Mouse (Mus musculus) mesoderm, embryonic 11.5 days (tissue): Measurements from ENCODE around the gene Clic4.
"Not testable (repeated sequence)": the region's sequence is repeated elsewhere in the genome, so short reads cannot be mapped to it uniquely, and the experiment has no call there.

Source experiments
- DNase-seq: peaks from one replicate; pipeline ENCODE4 v3.0.0-alpha.2; 2012; ENCODE audit warnings: low read depth, low spot score

Clic4 gene

DNA sequence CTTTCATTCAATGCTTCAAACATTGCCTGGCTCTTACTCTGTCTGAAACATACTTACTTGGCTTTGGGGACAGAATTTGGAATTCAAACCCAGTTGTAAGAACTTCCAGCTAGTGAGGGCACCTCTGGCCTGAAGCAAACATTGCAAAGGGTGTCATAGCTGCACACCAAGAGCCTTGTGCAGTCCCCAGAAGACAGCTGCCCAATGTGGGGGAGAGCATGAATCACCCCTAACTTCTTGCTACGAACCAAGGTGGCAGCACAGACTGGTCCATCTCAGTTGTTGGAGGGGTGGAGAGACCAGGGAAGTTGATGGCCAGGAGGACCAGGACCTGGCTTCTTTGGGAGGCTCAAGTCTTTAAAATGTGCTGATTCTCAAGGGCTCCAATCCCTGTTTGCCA, 81.4 kb downstream of the Clic4 start:
- DNase-seq: no peak

DNA sequence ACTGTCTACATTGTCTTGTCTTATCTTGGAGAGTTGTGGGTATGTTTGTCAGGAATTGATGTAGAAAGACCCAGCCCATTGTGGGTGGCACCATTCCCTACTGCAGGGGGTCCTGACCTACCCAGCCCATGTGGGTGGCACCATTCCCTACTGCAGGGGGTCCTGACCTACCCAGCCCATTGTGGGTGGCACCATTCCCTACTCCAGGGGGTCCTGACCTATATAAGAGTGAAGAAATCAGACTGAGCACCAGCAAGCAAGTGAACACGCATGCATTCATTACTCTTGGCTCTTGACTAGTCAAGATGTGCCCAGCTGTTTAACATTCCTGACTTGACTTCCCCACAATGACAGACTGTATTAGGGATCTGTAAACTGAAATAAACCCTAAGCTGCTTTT, 82.2 kb downstream of the Clic4 start:
- DNase-seq: no peak

DNA sequence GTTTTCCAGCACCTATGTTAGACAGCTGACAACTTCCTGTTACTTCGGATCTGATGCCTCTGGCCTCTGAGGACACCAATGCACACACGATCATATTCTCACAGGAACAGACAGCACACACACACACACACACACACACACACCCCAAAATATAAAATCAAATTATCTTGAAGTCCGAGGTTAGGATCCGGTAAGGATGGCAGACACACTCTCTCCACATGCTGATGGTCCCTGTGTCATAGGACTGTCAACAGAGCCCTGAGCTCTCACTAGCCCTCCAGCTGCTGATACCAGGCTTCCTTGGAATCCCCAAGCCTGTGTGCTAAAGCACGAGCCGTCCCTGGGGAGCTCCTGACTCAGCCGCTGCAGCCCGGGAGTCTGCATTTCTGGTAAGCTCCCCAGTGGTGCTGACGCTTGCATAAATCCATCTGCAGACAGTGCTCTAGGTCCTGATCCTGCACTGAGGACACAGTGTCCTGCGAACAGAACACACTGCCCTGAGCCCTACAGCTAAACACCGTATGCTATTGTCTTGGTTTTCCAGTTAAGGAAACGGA, 83.1 kb downstream of the Clic4 start:
- DNase-seq: no peak

DNA sequence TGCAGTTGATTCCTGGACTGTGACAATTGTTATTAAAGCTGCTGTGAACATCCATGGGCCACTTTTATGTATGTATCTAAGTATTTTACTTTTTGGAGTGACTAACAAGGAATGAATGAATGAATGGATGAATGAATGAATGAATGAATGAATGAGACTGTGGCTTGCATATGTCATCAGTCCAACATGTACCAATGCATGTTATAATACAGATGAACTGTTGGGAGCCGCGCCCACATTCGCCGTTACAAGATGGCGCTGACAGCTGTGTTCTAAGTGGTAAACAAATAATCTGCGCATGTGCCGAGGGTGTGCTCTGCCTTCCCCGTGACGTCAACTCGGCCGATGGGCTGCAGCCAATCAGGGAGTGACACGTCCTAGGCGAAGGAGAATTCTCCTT, 88.3 kb downstream of the Clic4 start:
- DNase-seq: not testable (repeated sequence)

DNA sequence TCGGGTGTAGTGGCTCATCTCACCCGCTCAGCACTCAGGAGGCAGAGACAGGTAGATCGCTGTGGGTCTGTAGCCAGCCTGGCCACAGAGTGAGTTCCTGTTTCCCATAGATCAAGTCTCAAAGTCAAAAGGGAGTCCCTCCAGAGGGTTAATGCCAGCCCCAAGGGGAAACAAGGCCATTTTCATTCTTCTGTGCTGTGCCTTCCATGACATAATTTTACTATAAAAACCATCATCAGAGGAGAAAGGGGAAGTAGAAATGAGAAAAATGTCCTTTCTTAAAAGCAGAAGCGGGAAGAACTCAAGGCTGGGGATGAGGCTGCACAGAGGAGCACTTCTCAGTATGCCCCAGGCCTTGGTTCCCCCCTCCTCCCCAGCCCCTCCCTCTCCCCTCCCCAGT, 90.8 kb downstream of the Clic4 start:
- no peak for DNase-seq

DNA sequence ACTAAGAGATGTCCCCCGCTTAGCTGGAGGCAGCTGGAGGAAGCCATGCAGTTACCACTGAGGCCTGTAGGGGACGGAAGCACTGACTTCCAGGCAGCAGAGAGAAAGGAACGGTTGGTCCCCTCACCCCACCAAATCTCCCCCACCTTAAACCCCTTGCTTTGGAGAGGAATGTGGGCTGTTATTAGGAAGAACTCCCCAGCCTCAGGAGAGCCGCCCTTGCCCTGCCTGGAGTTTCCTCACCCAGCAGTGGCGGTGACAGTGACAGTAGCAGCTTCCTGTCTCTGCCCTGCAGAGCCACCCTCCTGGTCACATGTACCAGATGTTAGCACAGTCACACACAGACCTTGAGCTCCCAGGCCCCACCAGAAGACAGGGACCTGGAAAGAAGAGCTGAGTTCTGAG, 93.5 kb downstream of the Clic4 start:
- DNase-seq: no peak

DNA sequence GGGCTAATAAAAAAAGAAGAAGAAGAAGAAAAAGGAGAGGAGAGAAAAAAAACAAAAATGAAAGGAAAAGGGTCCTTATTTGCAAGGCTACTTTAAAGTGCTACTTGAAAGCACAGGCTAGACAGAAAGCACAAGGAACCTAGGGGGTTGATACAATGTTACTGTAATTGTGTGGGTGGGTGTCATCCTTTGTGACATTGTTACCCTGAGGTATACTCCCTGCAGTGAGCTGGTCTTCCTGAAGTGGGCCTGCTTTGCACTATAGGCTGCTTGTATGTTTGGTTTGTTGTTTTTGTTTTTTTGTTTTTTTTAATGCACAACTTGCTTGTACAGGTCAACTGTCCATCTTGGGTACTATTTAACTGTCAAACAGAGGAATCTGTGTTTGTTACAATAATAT, 95.0 kb downstream of the Clic4 start:
- DNase-seq: no peak

DNA sequence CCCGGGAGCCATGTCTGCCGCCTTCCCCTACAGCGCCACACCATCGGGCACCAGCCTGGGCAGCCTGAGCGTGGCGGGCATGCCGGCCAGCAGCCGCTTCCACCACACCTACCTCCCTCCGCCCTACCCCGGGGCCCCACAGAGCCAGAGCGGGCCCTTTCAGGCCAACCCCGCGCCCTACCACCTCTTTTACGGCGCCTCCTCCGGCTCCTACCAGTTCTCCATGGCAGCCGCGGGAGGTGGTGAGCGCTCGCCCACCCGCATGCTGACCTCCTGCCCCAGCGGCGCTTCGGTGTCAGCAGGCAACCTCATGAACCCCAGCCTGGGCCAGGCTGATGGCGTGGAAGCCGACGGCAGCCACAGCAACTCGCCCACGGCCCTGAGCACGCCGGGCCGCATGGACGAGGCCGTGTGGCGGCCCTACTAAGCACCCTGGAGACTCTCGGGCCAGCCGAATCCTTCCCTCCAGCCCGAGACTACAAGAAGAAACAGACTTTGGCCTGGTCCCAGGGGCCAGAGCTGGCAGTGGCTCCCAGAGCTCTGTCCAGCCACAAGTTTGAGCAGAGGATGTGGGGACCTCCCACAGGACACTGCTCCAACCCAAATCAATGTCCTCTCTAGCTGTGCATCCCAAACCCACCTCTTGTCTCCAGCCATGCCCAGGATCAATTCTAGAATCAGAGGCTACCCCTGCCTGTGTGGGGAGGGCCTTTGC, 97.1 kb downstream of the Clic4 start:
- no peak for DNase-seq

DNA sequence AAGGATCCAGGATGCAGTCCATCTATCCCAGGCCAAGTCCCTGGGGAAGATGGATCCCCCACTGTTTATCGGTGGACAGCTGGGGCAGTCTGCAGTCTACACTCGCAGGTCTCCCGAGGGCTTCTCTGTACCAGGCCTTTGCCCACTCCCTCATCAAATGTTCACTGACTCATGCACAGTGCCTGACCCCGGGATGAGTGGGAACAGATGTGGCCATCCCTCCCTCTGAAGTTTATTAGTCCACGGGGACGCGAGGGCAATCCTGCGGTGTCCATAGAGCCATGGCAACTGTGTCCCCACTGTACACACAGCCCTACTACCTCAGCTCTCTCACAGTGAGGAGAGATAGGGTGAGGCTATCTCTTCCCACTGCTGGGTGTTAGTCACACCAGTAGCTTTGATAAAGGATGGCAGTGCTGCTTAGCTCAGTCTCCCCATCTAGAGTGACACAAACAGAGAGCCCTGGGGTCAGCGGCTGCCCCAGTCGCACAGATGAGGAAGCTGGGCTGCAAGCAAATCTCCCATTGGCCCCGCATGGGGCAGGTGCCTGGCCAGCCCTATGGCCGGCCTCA, 101.2 kb downstream of the Clic4 start:
- DNase-seq: peak; percentile 66

DNA sequence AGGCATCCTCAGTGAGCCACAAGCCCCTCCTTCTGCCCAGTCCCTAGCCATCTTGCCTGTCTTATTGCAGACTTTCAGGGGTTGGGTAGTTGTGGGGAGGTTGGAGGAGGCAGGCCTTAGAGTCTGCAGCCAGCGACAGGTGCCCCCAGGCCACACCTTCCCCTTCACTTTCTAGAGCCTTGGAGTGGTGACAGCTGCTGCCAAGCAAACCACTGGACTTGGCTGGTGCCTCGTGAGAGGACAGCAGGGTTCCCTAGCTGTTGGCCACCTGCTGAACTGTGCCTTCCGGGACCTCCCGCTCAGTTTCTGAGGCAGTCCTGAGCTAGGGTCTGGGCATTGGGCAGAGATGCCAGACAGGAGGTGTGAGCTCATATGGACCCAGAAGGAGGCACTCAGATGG, 103.1 kb downstream of the Clic4 start:
- DNase-seq: no peak

DNA sequence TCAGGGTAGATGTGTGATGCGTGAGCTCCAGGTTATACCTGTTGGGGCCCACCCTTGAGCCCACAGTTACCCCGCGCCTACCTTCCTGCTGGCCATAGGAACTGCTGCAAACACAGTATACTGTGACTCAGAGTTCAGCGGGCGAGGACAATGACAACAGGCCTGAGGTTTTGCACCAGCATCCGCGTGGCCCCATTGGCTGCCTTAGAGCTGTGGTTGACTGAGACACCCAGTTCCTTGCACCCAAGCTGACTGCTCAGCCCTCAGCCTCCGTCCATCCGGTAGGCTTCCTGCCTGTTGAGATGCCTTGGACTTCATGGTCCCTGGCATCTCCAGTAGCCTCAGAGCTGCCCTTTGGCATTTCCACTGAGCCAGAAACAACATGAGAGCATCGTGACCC, 103.5 kb downstream of the Clic4 start:
- DNase-seq: no peak

DNA sequence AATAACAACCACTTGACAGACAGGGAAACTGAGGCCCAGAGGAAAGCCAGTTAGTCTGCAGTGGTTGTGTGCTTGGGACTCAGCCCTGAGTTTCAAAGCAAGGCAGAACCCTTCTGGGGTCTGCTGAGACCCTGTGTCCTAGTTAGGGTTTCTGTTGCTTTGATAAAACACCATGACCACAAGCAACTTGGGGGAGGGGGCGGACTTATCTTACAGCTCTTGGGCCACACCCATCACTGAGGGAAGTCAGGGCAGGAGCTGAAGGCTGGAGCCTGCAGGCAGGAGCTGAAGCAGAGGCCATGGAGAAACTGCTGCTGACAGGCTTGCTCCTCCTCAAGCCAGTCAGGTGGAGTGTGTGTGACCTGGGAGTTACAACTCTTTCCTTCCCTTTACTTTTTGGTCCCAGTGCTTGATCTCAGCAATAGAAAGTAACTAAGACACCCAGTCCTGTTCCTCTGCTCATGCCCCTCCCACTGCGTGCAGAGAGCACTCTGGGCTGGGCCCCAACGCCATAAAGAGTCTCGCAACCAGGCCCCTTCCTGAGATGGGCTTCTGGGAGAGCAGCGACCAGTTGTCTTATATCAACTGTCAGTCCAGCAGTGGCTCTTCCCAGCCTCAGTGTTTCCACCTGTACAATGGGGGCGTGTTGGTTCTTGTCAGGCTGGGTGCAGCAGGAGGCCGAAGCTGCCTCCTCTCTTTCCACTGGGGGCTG, 104.6 kb downstream of the Clic4 start:
- no peak for DNase-seq

DNA sequence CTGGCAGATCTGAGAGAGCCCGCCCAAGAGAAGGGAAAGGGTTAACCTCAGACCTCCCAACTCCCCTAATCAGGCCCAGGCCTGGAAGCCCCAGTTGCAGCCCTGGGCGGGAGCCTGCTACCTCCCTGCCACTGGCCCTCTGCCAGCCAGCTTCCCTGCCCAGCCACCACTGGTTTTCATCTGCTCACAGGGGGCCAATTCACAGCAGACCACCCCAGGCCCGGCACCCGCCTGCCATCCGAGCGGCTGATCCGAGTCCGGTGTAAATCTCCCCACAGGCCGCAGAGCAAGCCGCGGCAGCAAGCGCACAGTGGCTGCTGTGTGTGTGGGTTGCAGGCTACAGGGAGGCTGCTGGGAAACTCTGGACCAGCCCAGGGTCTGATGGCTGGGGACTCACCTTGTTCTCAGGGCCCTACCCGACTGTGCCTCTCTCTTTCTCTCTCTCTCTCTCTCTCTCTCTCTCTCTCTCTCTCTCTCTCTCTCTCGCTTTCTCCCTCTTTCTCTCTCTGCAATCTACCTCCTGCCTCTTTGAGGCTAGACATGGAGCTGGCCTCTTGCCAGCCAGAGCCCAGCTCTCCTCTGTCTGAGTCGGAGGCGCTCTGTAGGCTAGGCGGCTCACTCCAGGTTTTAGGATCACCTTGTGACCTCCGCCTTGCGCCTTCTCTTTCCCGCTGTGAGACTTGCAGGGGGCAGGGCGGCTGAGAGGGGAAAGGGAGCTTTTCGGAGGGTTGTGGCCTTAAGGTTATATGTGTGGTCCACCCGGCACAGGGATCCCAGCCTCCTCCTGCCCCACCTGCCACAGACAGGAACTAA, 106.0 kb downstream of the Clic4 start:
- DNase-seq: no peak

DNA sequence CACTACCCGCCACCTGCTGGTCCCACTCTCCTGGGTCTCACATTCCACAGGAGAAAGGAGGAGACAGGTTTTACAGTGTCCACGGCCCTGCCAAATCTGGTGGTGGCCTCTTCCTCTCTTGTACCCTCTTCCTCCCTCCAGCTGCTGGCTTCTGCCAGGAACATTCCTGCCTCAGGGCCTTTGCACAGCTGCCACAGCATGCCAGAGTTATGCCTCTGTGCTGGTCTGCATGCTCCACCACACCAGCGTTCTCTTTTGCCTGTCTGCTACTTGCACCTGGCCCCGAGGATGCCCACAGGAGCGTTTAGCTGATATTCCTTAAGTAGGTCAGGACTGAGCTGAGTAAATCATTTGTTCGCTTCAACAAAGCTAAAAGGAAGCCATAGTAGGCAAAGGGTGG, 106.9 kb downstream of the Clic4 start:
- DNase-seq: no peak
